Mouse (Mus musculus) small intestine, adult 2 months (tissue): Measurements from ENCODE around the gene Map3k15.
A peak's percentile ranks its signal among the peaks of the same experiment; 100 is the strongest.

Experiments used
- CTCF ChIP-seq: fragments of 200-500 bp; IDR thresholded peaks from 2 replicates; pipeline ENCODE4 v1.5.1; 2012; ENCODE audit warnings: low read depth, mild to moderate bottlenecking, control low read depth, inconsistent platforms, low read length, moderate library complexity, mixed read lengths; ENCODE audit not compliant: insufficient replicate concordance, insufficient read length; ENCODE audit errors: extremely low read depth
- POLR2A ChIP-seq: fragments of 200-500 bp; IDR thresholded peaks from 2 replicates; pipeline ENCODE4 v1.6.1; 2012; ENCODE audit warnings: low read depth, mild to moderate bottlenecking, control low read depth, inconsistent platforms, low read length, moderate library complexity

- peak; percentile 47; the same call in 1 of the 2 replicates for TF ChIP-seq CTCF
- TF ChIP-seq POLR2A, result no peak
Measured at GRCm38 (mm10) chrX:159973730-159974129, 14.5 kb upstream of the Map3k15 start.
